Mouse (Mus musculus): ENCODE results near the gene Tiam2.

DNA sequence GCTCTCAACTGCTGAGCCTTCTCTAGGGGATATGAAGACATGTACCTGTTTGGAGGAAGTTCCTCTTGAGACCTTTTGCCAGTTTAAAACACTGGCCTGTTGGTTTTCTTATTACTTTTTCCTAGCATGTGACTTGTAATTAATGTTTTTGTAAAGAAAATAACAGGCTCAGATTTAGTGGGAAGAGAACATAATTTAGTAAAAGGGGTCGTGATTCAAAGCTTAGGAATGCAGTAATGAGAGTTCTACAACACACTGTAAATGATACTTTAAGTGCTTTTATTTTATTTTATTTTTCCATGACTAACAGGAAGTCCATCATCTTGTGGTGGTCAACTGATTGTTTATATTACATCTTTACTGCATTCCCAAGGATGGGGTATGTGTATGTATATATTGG lies 42.0 kb downstream of the Tiam2 start:
- TF ChIP-seq CTCF (IDR thresholded peaks at IDR 0.05; ENCODE audit: control insufficient read depth, insufficient read depth, low read length) = no peak
- TF ChIP-seq POLR2A (IDR thresholded peaks at IDR 0.05; ENCODE audit: borderline replicate concordance, control insufficient read depth, low read depth, low read length) = no peak

Measured in bone marrow, adult 2 months (tissue).